Mouse (Mus musculus) left cerebral cortex, postnatal 14 days (tissue): ENCODE data around the gene Tsacc. TPM values are rescaled to one million over a fixed set of nuclear protein-coding genes. Genes with fewer than 3 reads are reported as not detected.
"Not testable (repeated sequence)": the region's sequence is repeated elsewhere in the genome, so short reads cannot be mapped to it uniquely, and the experiment has no call there.

Experiments used
- DNase-seq, 2 experiments: peaks; one replicate each; pipeline ENCODE4 v3.0.0; 2021 to 2022; ENCODE audit warnings: low spot score in 2 of 2, mixed read lengths in 1 of 2
- intact Hi-C: fragments of 180-260 bp; cut with DNase I; formaldehyde crosslinking; loops from one replicate; pipeline ENCODE4 v1.15.1; 2025
- long read RNA-seq, 2 experiments: library from polyadenylated mRNA; stranded (forward); transcript quantifications; one replicate each; pipeline ENCODE4 v2.0.0; 2021
- total RNA-seq, 2 experiments: library from RNA; stranded (reverse); gene quantifications; 2 replicates each; pipeline ENCODE4 v1.2.3; 2021

Gene Tsacc
- total RNA-seq: 1 to 10 TPM; 2.6 to 3.9 TPM
- long read RNA-seq, experiment 1, partial matches to known transcripts: 0 of 4 reads
- long read RNA-seq, experiment 1, other reads (novel, unspliced or antisense): 2 of 4 reads
- long read RNA-seq, experiment 2, partial matches to known transcripts: 0 of 2 reads
- long read RNA-seq, experiment 2, other reads (novel, unspliced or antisense): 1 of 2 reads

DNA sequence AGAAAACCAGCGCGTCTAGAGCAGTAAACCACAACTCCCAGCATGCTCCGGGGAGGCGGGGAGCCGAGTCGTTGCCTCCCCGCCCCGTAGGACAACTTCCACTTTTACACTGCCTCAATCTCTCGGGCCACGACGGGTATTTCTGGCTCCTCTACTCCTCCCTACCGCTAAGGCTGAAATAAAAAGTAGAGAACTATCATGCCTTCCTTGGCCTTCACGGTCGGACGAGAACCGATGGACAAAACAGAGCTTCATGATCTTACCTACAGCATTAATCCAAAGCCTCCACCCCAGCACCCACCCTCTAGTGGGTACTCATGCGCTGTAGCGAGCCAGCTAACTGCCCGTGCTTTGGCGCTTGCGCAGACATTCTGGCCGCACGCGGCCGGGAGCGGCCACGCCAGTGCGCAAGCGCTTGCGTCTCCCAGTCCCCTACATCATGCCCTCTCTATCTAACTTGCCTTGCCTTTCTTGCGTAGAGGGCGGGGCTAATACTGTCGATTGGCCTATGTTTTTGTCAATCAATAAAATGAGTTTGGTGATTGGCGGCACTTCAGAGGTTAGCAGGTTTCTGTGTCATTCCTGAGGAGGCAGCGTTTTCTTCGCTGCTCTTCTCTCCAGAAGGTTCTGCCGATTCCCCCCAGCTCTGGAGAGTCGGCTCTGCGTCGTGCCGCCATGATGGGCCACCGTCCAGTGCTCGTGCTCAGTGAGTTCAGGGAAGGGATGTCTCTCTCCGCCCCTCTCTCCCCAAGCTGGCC is at the start of gene Tsacc, which contains the start of gene Cct3:
Gene Tsacc, minus strand, starts transcription at position 439 of the 758 bp plus-strand sequence.
Gene Cct3, plus strand, starts transcription at position 556 of the 758 bp plus-strand sequence.
- DNase-seq: peak; percentile 98 to 99

DNA sequence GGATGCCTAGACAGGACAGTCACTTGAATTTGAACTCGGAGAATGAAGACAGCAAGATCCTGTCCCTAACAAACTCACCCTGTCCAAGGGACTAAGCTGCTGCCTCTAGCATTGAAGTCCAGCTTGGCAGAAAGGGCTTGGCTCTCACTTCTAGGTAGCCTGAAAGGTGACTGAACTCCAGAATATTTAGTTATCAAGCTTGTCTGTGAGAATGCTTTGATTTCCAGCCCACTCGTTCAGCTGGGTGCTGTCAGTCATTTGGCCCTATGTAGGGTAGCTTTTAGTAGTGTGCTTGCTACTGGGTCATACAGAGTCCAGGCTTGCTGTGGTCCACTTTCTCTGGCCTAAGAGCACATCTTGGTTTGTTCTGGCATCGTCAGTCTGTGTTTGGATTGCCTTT is 42.2 kb upstream of the Tsacc start:
- intact Hi-C loops: no loop called here

More for the DNA sequence above, at the start of gene Tsacc, which contains the start of gene Cct3:
- intact Hi-C loops: no loop called here

DNA sequence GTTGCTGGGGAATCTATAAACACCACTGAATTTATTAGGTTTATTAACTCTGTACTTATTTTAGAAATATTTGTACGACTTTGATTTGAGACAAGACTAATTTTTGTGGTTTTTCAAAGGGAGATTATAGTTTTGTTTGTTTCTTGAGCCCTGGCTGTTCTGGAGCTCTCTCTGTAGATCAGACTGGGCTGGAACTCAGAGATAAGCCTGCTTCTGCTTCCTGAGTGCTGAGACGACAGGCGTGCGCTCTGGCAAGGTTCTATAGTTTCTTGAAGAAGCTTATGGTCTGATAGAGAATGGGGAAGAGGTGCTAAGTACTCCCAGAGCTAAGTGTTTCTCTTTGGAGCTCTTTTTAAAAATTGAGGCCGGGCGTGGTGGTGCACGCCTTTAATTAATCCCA is 41.5 kb upstream of the Tsacc start:
- no peak for DNase-seq
- intact Hi-C loops: no loop called here

More for the DNA sequence above, 42.2 kb upstream of the Tsacc start:
- no peak for DNase-seq

DNA sequence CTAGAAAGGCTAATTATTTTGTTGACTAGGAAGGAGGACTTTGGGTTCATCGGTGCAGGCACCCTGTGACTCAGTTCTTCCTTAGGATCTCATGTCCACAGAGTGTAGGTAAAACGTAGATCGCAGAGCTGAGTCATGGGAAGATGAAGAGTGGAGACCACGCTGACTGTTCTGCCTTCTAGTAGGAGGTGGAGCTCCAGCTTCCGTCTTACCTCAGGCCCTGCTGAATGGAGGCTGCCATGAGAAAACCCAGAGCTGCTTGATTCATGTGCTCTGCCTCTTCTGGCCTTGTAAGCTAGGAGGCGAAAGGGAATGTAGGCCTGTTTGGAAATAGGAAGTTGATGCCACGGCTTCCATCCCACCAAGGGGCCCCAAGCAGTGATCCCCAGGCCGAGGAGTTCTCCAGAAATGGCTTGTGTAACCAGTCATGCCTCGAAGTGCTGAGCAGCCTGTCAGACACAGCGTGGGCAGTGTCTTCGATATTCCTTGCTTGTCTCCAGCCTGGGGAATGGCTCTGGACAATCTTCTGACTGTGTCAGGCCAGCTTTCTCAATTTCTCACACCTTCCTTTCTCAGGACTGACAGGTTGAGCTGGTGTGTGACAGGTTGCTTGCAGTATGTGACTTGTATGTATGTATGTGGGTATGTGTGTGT is 40.7 kb upstream of the Tsacc start:
- intact Hi-C loops: no loop called here
- DNase-seq: peak in 1 of 2 experiments; percentile 34

DNA sequence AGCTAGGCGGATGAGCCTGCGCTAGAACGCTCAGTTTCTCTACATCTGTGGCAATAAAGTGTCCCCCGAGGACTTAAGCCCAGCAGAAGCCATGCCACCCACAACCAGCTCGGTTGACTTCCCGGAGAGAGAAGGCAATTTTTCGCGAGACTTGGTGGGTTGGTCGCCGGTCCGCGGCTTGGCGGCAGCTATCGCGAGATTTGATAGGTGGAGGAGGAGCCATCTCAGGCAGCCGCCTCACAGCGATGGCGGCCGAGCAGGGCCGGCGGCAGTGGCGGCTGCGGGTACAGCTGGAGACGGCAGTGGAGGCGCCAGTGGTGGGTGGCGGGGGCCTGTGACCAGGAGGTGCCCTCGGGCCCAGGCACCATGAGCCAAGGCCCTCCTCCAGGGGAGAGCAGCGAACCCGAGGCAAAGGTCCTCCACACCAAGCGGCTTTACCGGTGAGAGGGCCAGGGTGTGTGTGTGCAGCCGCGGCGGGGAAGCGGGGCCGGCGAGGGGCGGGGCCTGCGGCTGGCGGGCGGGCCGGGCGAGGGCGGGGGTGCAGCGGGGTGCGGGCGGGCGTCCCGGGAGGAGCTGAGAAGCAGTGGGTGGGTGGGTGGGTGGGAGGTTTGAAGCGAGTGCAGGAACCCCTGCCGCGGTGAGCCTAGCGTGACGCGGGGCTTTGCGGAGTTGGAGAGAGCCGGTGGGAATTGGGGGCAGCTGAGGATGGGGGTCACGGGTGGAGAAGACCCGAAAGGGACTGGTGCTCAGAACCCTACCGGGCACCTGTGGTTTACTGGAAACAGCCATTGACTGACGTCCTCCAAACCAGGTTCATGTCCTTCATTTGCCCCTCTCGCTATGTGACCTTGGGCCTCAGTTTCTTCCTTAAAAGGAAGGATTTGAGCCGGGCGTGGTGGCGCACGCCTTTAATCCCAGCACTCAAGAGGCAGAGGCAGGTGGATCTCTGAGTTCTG is 39.5 kb upstream of the Tsacc start, which contains the start of the genes Tmem79 and Smg5:
Gene Tmem79, minus strand, starts transcription at position 91 of the 956 bp plus-strand sequence.
Gene Smg5, plus strand, starts transcription at position 203 of the 956 bp plus-strand sequence.
- intact Hi-C loops: no loop called here
- DNase-seq: peak; percentile 95 to 97

DNA sequence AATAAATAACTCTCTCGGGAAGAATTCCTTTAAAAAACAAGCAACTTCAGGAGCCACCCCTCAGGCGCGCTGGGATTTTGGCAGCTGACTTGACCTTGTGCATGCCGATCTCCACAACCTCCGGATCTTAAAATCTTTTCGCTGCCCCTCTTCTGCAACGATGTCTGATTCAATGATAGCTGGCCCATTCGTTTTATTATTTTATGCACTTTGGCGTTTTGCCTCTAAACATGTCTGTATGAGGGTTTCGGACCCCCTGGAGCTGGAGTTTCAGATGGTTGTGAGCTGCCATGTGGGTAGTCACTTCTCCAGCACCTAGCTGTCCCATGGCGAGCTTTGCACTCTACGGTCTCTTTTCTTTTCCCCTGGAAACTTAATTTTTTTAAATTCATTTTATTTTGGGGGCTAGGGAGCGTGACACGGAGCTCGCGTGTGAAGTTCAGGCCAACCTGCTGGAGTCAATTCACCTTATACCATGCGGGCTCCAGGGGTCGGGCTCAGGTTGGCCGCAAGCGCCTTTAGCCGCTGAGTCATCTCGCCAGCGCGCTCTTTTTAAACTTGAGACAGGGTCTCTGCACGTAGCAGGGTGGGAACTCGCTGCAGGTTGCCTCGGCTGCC is 38.7 kb upstream of the Tsacc start:
- intact Hi-C loops: no loop called here
- DNase-seq: no peak

DNA sequence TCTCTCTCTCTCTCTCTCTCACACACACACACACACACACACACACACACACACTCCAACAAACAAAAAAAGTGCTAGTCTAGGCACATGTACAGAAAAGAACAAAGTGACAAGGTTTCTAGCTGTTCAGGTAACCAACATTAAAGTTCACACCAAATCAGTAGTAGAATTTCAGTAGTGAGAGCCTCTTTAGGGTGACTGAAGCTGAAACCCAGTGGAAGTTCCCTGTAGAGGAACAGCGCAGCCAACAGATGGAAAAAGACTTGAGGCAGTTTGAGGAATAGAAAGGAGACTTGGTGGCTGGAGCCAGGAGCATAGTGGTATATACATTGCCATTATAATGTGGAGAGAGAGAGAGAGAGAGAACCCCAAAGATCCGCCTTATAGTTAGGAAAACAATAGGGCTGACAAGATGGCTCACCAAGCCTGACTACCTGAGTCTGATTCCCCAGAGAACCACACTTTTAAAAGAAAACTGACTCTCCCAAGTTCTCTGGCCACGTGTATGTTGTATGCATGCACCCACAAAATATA is 38.2 kb upstream of the Tsacc start:
- intact Hi-C loops: no loop called here

DNA sequence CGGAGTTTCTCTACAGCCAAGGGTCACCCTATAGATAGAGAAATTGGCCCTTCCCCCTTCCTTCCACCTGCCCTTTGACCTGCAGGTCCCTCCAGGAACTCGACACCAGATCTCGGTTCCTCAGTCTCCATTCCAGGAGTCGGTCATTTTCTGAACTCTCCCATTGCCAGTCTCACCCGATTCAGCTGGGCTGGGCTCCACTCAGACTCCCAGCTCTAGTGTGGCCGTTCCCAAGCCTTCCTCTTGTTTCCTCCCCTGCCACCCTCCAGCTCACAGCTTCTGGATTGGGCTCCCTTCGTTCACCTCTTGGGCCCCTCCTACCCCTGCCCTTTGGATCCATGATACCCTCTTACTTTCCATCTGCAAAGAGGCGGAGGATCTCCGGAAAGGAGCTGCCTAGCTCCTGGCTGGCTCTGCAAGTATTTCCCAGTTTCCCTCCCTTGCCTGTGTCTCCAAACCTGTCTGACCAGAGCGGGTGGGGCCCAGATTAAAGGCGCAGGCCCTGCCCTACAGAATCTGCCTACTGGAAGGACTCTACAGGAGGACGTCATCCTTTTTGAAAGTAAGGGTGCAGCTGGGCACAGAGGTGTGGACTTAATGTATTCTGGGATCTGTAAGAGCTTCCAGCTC is 37.3 kb upstream of the Tsacc start:
- no peak for DNase-seq
- intact Hi-C loops: no loop called here

More for the DNA sequence above, 38.2 kb upstream of the Tsacc start:
- no peak for DNase-seq

DNA sequence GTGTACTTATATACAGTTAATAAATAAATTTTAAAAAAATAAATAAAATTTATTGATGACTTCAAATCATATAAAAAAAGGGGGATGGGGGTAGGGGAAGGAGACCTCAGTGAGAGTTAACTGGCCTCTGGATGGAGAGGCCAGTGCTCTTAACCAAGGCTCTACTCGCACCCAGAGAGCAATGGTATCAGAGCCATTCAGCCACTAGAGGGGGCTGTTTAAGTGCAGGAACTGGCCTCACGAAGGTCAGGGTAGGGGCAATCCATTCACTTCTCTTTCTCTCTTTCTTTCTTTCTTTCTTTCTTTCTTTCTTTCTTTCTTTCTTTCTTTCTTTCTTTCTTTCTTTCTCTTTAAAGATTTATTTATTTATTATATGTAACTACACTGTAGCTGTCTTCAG is 34.5 kb upstream of the Tsacc start:
- intact Hi-C loops: no loop called here
- DNase-seq: no peak

DNA sequence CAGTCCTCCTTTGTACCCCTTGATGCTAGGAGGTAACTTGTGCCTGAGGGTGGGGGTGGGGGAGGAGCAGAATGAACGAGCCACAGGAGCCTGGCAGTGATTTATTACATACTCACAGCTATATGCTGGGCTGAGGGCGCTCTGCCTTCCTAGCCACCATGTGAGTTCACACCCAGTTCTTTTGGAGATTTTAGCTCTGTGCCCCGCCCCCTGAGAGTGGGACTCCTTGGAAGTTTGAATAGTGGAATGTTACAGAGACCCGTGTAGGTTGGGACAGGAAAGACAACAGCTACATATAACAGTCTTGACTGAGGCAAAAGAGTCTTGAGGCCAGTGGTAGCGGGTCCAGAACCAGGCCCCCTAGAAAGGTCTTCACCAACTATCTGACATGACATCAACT is 32.2 kb upstream of the Tsacc start:
- no peak for DNase-seq
- intact Hi-C loops: no loop called here

DNA sequence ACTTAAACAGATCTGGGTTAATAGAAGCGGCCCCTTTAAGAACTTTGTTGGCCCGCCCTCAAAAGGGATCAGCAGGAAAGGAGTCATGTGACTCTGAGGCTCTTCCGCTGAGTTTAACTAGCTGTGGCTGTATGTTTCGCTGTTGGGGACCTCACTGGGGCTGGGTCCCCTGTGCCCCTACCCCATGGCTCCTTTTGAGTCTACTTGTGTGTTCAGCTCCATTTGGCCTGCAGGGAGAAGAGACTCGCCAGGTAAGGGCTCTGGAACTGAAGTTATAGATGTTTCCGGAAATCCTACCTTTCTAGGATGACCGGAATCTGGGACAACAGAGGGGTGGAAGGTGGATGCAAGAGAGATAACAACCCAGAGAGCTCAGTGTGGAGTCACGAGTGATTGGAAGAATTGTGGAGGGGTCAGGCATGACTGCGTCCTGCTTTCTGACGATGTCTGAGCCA is 28.2 kb upstream of the Tsacc start, which contains the start of gene Glmp:
Gene Glmp, plus strand, starts transcription at position 73 of the 455 bp plus-strand sequence.
- intact Hi-C loops: no loop called here

DNA sequence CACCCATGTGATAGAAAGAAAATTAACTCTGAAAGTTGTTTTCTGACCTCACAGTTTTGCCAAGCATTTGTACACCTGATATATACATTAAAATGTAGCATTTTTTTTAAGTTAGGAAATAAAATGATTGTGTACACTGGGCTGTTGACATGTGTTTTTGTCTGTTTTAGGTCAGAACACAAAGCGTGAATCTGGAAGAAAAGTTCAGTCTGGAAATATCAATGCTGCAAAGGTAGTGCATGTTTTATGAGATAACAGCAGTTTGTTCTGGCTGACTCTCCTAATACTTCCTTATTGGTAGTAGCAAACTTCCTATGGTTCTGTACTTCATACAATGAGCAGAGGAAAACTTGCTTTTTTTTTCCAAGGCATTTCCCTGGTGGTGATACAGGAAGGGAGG is 2.4 kb upstream of the Tsacc start:
- DNase-seq: no peak
- intact Hi-C loops: no loop called here

More for the DNA sequence above, 28.2 kb upstream of the Tsacc start, which contains the start of gene Glmp:
- peak; percentile 54 to 61 for DNase-seq

DNA sequence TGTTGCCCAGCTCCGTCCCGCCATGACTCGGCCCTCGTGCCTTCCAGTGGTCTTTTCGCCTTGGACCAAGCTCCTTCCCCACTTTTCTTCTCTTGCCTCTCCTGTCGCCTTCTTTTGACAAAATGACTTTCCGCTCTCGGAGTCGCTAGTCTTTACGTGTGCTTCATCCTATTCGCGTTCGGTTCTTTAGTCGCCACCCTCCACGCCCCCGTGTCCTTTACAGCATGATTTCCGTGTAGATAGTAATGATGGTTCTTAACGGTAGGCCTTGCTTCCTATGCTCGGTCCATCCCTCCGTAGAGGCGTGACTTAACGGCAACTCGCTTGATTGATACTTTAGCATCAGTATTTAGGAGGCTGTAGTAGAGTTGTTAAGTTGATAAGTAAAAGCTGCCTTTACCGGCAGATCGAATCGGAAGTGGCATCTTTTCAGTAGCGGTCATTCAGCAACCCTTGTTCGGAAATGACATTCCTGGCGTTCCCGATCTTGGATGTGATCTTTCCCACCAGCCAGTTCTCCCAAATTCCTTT is 587 bp upstream of the Tsacc start:
- intact Hi-C loops: no loop called here

DNA sequence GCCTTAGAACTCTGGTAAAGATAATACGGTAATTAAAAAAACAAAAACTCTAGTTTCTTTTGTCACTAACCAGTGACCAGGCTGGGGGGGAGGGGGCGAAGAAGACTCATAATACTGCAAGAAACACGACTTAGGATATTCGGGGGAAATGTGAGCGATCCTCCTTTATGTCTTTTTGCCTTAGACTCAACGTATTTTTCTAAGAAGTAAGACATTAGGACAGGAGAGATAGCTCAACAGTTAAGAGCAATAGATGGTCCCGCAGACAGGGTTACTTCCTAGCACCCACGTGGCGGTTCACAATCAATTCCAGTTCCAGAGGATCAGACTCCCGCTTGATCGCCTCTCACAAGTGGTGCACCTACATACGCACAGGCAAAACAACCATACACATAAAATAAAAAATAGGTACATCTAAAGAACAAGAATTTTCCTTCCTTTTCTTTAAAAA is 664 bp downstream of the Tsacc start:
- intact Hi-C loops: no loop called here

More for the DNA sequence above, 587 bp upstream of the Tsacc start:
- peak; percentile 60 to 73 for DNase-seq

DNA sequence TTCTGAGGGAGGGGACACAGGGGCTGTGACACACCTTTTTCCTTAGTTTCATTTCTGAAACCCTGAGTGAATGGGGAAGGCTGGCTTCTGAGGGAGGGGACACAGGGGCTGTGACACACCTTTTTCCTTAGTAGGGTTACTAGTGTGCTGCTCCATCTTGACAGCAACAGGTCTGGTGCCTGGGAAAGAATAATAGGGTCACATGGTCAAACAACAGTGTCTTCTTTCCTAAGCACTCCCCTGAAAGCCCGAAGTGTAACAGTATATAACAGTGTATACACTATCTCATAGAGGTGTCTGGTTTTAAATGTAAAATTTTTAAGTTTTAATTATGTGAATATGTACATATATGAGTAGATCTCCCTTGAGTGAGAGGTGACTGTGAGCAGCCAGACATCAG is 1.5 kb downstream of the Tsacc start:
- intact Hi-C loops, DNase-seq: not testable (repeated sequence)

More for the DNA sequence above, 664 bp downstream of the Tsacc start:
- peak in 1 of 2 experiments; percentile 22 for DNase-seq

DNA sequence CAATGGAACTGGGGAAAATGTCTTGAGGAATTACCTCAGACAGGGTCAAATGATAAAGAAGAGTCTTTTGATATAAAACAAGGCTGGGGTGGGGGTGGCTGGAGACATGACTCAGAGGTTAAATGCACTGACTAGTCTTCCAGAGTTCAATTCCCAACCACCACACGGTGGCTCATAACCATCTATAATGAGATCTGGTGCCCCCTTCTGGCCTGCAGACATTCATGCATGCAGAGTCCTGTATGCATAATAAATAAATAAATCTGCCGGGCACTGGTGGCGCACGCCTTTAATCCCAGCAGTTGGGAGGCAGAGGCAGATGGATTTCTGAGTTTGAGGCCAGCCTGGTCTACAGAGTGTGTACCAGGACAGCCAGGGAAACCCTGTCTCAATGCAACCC is 4.8 kb downstream of the Tsacc start:
- peak; percentile 12 to 28 for DNase-seq
- intact Hi-C loops: loop anchor here (5.0 kb wide), 1 partner anchor 100 kb away; no protein-coding TSS in a partner anchor

DNA sequence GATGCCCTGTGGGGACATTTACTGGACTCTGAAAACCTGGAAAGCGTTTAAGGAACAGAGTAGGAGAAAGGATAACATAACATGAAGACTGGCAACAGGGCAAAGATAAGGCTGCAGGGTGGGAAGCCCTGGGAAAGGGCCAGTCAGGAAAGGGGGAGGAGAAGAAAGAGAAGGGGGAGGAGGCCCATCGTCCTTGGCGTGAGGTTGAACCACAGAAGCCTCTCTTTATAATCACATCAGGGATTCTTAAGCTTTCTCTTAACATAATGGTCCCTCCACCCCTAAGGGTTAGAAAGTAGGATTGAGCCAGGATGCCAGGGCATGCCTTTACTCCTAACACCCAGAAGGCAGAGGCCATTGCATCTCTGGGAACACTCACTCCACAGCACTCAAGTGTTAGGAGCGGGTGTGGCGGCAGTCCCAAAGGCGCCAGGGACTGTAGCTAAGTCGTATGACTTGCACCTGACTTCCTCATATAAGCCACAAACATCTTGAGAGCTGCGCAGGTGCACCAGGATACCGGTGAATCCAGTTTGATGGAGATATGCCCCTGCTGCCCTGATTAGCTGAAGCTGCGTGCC is 8.6 kb downstream of the Tsacc start:
- DNase-seq, intact Hi-C loops: not testable (repeated sequence)
